Mouse (Mus musculus) erythroblast, embryonic 14.5 days (primary cell): Measurements from ENCODE around the gene Ptpru. TPM values are rescaled to one million over a fixed set of nuclear protein-coding genes. Genes with fewer than 3 reads are reported as not detected.

ENCODE experiments used
- H3K27me3 ChIP-seq: 2 replicates; pipeline ENCODE4 v1.6.1; 2012; ENCODE audit warnings: inconsistent platforms; ENCODE audit not compliant: control insufficient read depth
- H3K36me3 ChIP-seq: 2 replicates; pipeline ENCODE4 v1.6.1; 2012; ENCODE audit warnings: mild to moderate bottlenecking, inconsistent platforms; ENCODE audit not compliant: control insufficient read depth
- H3K4me1 ChIP-seq: 2 replicates; pipeline ENCODE4 v1.6.1; 2012; ENCODE audit warnings: inconsistent platforms; ENCODE audit not compliant: control insufficient read depth
- H3K4me3 ChIP-seq: replicated peaks from 2 replicates; pipeline ENCODE3; 2012; ENCODE audit warnings: moderate library complexity, mild to moderate bottlenecking, inconsistent platforms
- H3K9me3 ChIP-seq: 2 replicates; pipeline ENCODE4 v1.6.1; 2012; ENCODE audit warnings: low read length, inconsistent platforms, mixed read lengths; ENCODE audit not compliant: control insufficient read depth
- GATA1 ChIP-seq: IDR thresholded peaks from 2 replicates; pipeline ENCODE4 v1.6.1; 2012; ENCODE audit warnings: low read length, inconsistent platforms, mixed read lengths
- TAL1 ChIP-seq: IDR thresholded peaks from 3 replicates; pipeline ENCODE4 v1.6.1; 2012; ENCODE audit warnings: low read length, inconsistent platforms, mixed read lengths
- polyA plus RNA-seq: library from polyadenylated mRNA; stranded (reverse); fragments of >175 nt; gene quantifications from 2 replicates; pipeline ENCODE4 v1.2.3, GENCODE M21; 2012

Gene Ptpru
- polyA plus RNA-seq, 1 experiment: 0.55 TPM

GRCm38 (mm10) chr4:131771384-131771783 is 66.7 kb downstream of the Ptpru start:
- Histone ChIP-seq H3K36me3 (no peaks in the 10 kb centered on the region), H3K9me3 (no peaks in the 10 kb centered on the region), H3K4me1 (no peaks in the 10 kb centered on the region), H3K27me3 (no peaks in the 10 kb centered on the region), H3K4me3 (no peak overlapping the region)
- TF ChIP-seq TAL1 (no peak), GATA1 (no peak)

- H3K4me1 ChIP-seq: no peaks in the 10 kb centered on the region
- TF ChIP-seq GATA1: no peak
- no peak for TF ChIP-seq TAL1
Measured at GRCm38 (mm10) chr4:131763911-131764310, 74.2 kb downstream of the Ptpru start.

GRCm38 (mm10) chr4:131763479-131763878 is 74.6 kb downstream of the Ptpru start:
- H3K9me3 ChIP-seq: no peaks in the 10 kb centered on the region
- H3K4me3 ChIP-seq: no peak overlapping the region
- no peaks in the 10 kb centered on the region for H3K27me3 ChIP-seq
- TF ChIP-seq TAL1 (no peak), GATA1 (no peak)
- no peaks in the 10 kb centered on the region for H3K4me1 ChIP-seq
- H3K36me3 ChIP-seq: no peaks in the 10 kb centered on the region

More at GRCm38 (mm10) chr4:131763911-131764310, 74.2 kb downstream of the Ptpru start:
- Histone ChIP-seq H3K36me3 (no peaks in the 10 kb centered on the region), H3K4me3 (no peak overlapping the region), H3K27me3 (no peaks in the 10 kb centered on the region), H3K9me3 (no peaks in the 10 kb centered on the region)

- Histone ChIP-seq H3K4me3 (no peak overlapping the region), H3K4me1 (no peaks in the 10 kb centered on the region), H3K36me3 (no peaks in the 10 kb centered on the region), H3K27me3 (no peaks in the 10 kb centered on the region), H3K9me3 (no peaks in the 10 kb centered on the region)
- TF ChIP-seq GATA1 (no peak), TAL1 (no peak)
Measured at GRCm38 (mm10) chr4:131762211-131762784, 75.8 kb downstream of the Ptpru start.

GRCm38 (mm10) chr4:131752204-131752837 is 85.8 kb downstream of the Ptpru start:
- Histone ChIP-seq H3K4me1 (no peaks in the 10 kb centered on the region), H3K27me3 (no peaks in the 10 kb centered on the region), H3K36me3 (no peaks in the 10 kb centered on the region), H3K4me3 (no peak overlapping the region), H3K9me3 (no peaks in the 10 kb centered on the region)
- TF ChIP-seq GATA1: no peak
- TF ChIP-seq TAL1: no peak

- Histone ChIP-seq H3K9me3 (no peaks in the 10 kb centered on the region), H3K27me3 (no peaks in the 10 kb centered on the region)
- TF ChIP-seq TAL1 (no peak), GATA1 (no peak)
Measured at GRCm38 (mm10) chr4:131751561-131751960, 86.5 kb downstream of the Ptpru start.

GRCm38 (mm10) chr4:131749802-131750201 is 88.3 kb downstream of the Ptpru start:
- Histone ChIP-seq H3K9me3 (no peaks in the 10 kb centered on the region), H3K4me3 (no peak overlapping the region), H3K36me3 (no peaks in the 10 kb centered on the region), H3K27me3 (no peaks in the 10 kb centered on the region), H3K4me1 (no peaks in the 10 kb centered on the region)
- no peak for TF ChIP-seq TAL1
- no peak for TF ChIP-seq GATA1

More at GRCm38 (mm10) chr4:131751561-131751960, 86.5 kb downstream of the Ptpru start:
- no peaks in the 10 kb centered on the region for H3K36me3 ChIP-seq
- H3K4me1 ChIP-seq: no peaks in the 10 kb centered on the region
- H3K4me3 ChIP-seq: no peak overlapping the region

GRCm38 (mm10) chr4:131744685-131745043 is 93.4 kb downstream of the Ptpru start:
- no peak overlapping the region for H3K4me3 ChIP-seq
- H3K9me3 ChIP-seq: no peaks in the 10 kb centered on the region
- no peaks in the 10 kb centered on the region for H3K4me1 ChIP-seq
- no peaks in the 10 kb centered on the region for H3K36me3 ChIP-seq
- no peaks in the 10 kb centered on the region for H3K27me3 ChIP-seq
- TF ChIP-seq GATA1 (no peak), TAL1 (no peak)

- Histone ChIP-seq H3K4me1 (no peaks in the 10 kb centered on the region), H3K36me3 (no peaks in the 10 kb centered on the region), H3K9me3 (no peaks in the 10 kb centered on the region), H3K4me3 (no peak overlapping the region), H3K27me3 (no peaks in the 10 kb centered on the region)
- no peak for TF ChIP-seq TAL1
- no peak for TF ChIP-seq GATA1
Measured at GRCm38 (mm10) chr4:131743831-131744684, 94.0 kb downstream of the Ptpru start.
